Mouse (Mus musculus) cortical plate, adult 2 months (tissue): Measurements from ENCODE around the gene Retreg3.
"Not testable (repeated sequence)": the region's sequence is repeated elsewhere in the genome, so short reads cannot be mapped to it uniquely, and the experiment has no call there.

Source experiments
- CTCF ChIP-seq: fragments of 200-500 bp; IDR thresholded peaks from 2 replicates; pipeline ENCODE4 v1.5.1; 2011; ENCODE audit warnings: mild to moderate bottlenecking, control low read depth, low read length; ENCODE audit not compliant: insufficient read depth; ENCODE audit errors: extremely low read depth
- POLR2A ChIP-seq: fragments of 200-500 bp; IDR thresholded peaks from 2 replicates; pipeline ENCODE4 v1.6.1; 2011; ENCODE audit warnings: mild to moderate bottlenecking, low read length, control low read depth; ENCODE audit not compliant: insufficient read depth; ENCODE audit errors: extremely low read depth

DNA sequence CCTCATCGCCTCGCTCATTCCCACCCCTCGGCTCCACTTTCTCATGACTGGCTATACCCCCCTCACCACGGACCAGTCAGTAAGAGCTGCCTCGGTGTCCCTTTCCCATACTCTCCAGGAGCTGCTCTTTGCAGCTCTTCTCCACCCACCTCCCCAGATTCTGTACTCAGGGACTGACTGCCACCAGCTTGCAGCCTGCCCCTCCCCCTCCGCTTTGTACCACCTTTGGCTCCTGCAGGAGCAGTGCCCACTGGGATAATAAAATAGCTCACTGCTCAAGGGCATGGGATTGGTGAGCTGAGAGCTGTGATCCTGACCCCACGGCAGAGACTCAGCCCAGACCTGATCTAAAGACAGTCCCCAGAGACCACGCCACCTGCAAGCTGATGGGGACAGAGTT, 4.8 kb upstream of the Retreg3 start:
- TF ChIP-seq CTCF, POLR2A: not testable (repeated sequence)
